Mouse (Mus musculus): Measurements from ENCODE around the gene AC161166.1. TPM values are rescaled to one million over a fixed set of nuclear protein-coding genes. Genes with fewer than 3 reads are reported as not detected.

Gene AC161166.1
- total RNA-seq, 1 experiment from 2014 or later, result not detected

GRCm38 (mm10) chr7:24461376-24462051 is 50.7 kb downstream of the AC161166.1 start:
- peak; percentile 43 for DNase-seq

Other genes starting within 250 kb of the AC161166.1 start
- 7.2 and 8.7 TPM in 2 replicates for gene Zfp93, start 242.0 kb downstream of the AC161166.1 start, total RNA-seq (2021)
- gene Zfp61, start 211.2 kb downstream of the AC161166.1 start, total RNA-seq (2021), result 10.1 and 11.5 TPM in 2 replicates
- 4.1 and 6.6 TPM in 2 replicates for gene Zfp94, start 195.8 kb downstream of the AC161166.1 start, total RNA-seq (2021)
- 1.0 and 1.1 TPM in 2 replicates for gene Tescl, start 178.5 kb downstream of the AC161166.1 start, total RNA-seq (2021)
- not detected in 2 replicates for gene Lypd5, start 163.3 kb downstream of the AC161166.1 start, total RNA-seq (2021)
- 0.21 TPM in 1 of 2 replicates, not detected in the other for gene Kcnn4, start 142.2 kb downstream of the AC161166.1 start, total RNA-seq (2021)
- 26.6 and 29.1 TPM in 2 replicates for gene Smg9, start 112.8 kb downstream of the AC161166.1 start, total RNA-seq (2021)
- not detected in 2 replicates for gene Irgc1, start 60.2 kb downstream of the AC161166.1 start, total RNA-seq (2021)
- gene Plaur, start 50.0 kb downstream of the AC161166.1 start, total RNA-seq (2021), result 5.6 and 7.8 TPM in 2 replicates
- 2.4 and 3.8 TPM in 2 replicates for gene Cadm4, start 30.4 kb downstream of the AC161166.1 start, total RNA-seq (2021)
- 6.2 and 7.0 TPM in 2 replicates for gene Zfp428, start 5.4 kb downstream of the AC161166.1 start, total RNA-seq (2021)
- gene Irgq, start 18.2 kb upstream of the AC161166.1 start, total RNA-seq (2021), result 24.5 and 29.5 TPM in 2 replicates
- gene Pinlyp, start 33.7 kb upstream of the AC161166.1 start, total RNA-seq (2021), result not detected in 2 replicates
- 38.0 and 51.2 TPM in 2 replicates for gene Xrcc1, start 33.8 kb upstream of the AC161166.1 start, total RNA-seq (2021)
- gene Ethe1, start 75.1 kb upstream of the AC161166.1 start, total RNA-seq (2021), result 26.0 and 38.2 TPM in 2 replicates
- 0.39 TPM in 1 of 2 replicates, not detected in the other for gene Zfp575, start 75.2 kb upstream of the AC161166.1 start, total RNA-seq (2021)
- gene Phldb3, start 98.3 kb upstream of the AC161166.1 start, total RNA-seq (2021), result 7.1 and 7.4 TPM in 2 replicates
- gene Lypd3, start 124.1 kb upstream of the AC161166.1 start, total RNA-seq (2021), result 1.5 and 1.7 TPM in 2 replicates
- not detected in 2 replicates for gene Tex101, start 164.2 kb upstream of the AC161166.1 start, total RNA-seq (2021)
- not detected in 2 replicates for gene BC049730, start 196.8 kb upstream of the AC161166.1 start, total RNA-seq (2021)
- not detected in 2 replicates for gene Gm4763, start 214.5 kb upstream of the AC161166.1 start, total RNA-seq (2021)
- not detected in 2 replicates for gene Cd177, start 247.9 kb upstream of the AC161166.1 start, total RNA-seq (2021)